Mouse (Mus musculus) MEL (cell line): Measurements from ENCODE around the gene Crkl. TPM values are rescaled to one million over a fixed set of nuclear protein-coding genes. Genes with fewer than 3 reads are reported as not detected.

Experiments used
- DNase-seq: peaks from one replicate; pipeline ENCODE4 v3.0.0; 2011; ENCODE audit warnings: low read depth, low spot score
- H3K27ac ChIP-seq: 2 replicates; pipeline ENCODE4 v1.5.1; 2012; ENCODE audit warnings: low read depth, mild to moderate bottlenecking, control low read depth, low read length, moderate library complexity; ENCODE audit not compliant: control insufficient read depth
- H3K27me3 ChIP-seq, 2 experiments: fragments of 150-350 bp in 1 of 2; sonication (generic) in 1 of 2; 2 replicates each; pipeline ENCODE4 v1.6.1; 2012; ENCODE audit warnings: low read length in 2 of 2, mild to moderate bottlenecking in 2 of 2, improper control_type of control experiment in 1 of 2, moderate library complexity in 1 of 2; ENCODE audit not compliant: insufficient read depth in 2 of 2, control insufficient read depth in 1 of 2
- H3K36me3 ChIP-seq, 2 experiments: 2 replicates each; pipeline ENCODE4 v1.6.1; 2012 to 2014; ENCODE audit warnings: low read length in 2 of 2, improper control_type of control experiment in 1 of 2, inconsistent platforms in 1 of 2, mild to moderate bottlenecking in 1 of 2; ENCODE audit not compliant: insufficient read depth in 2 of 2, control insufficient read depth in 1 of 2
- H3K4me1 ChIP-seq, 2 experiments: fragments of 150-350 bp in 1 of 2; sonication (generic) in 1 of 2; 2 replicates each; pipeline ENCODE4 v1.6.1; 2012; ENCODE audit warnings: low read length in 2 of 2, improper control_type of control experiment in 1 of 2, mild to moderate bottlenecking in 1 of 2; ENCODE audit not compliant: insufficient read depth in 2 of 2, control insufficient read depth in 1 of 2
- H3K4me3 ChIP-seq, 2 experiments: fragments of 150-350 bp in 1 of 2; sonication (generic) in 1 of 2; 2 replicates each; pipeline ENCODE4 v1.5.1; 2012; ENCODE audit warnings: low read depth in 2 of 2, low read length in 2 of 2, mild to moderate bottlenecking in 2 of 2, moderate library complexity in 2 of 2, control low read depth in 1 of 2, improper control_type of control experiment in 1 of 2; ENCODE audit not compliant: control insufficient read depth in 1 of 2, insufficient read depth in 1 of 2
- H3K79me2 ChIP-seq: 2 replicates; pipeline ENCODE4 v1.6.1; 2012; ENCODE audit warnings: mild to moderate bottlenecking, low read length, moderate library complexity; ENCODE audit not compliant: control insufficient read depth, poor library complexity, insufficient read depth
- H3K9ac ChIP-seq: 2 replicates; pipeline ENCODE4 v1.6.1; 2012; ENCODE audit warnings: low read depth, mild to moderate bottlenecking, control low read depth, low read length, moderate library complexity; ENCODE audit not compliant: control insufficient read depth, poor library complexity, severe bottlenecking
- H3K9me3 ChIP-seq: fragments of 150-350 bp; sonication (generic); replicated peaks from 2 replicates; pipeline ENCODE4 v1.6.1; 2012; ENCODE audit warnings: mild to moderate bottlenecking, low read length, improper control_type of control experiment, moderate library complexity; ENCODE audit not compliant: insufficient read depth
- CHD1 ChIP-seq: IDR thresholded peaks from 2 replicates; pipeline ENCODE4 v1.6.1; 2012; ENCODE audit warnings: low read depth, mild to moderate bottlenecking, inconsistent platforms, low read length, improper control_type of control experiment
- CHD2 ChIP-seq: IDR thresholded peaks from 2 replicates; pipeline ENCODE4 v1.6.1; 2011; ENCODE audit warnings: low read length, improper control_type of control experiment
- CTCF ChIP-seq, 3 experiments: IDR thresholded peaks in 2 of 3; conservative IDR thresholded peaks in 1 of 3; 2 replicates each; pipeline ENCODE4 v1.5.1; 2011 to 2012; ENCODE audit warnings: low read length in 3 of 3, low read depth in 2 of 3, mild to moderate bottlenecking in 2 of 3, improper control_type of control experiment in 1 of 3, inconsistent platforms in 1 of 3, mixed read lengths in 1 of 3, moderate library complexity in 1 of 3; ENCODE audit not compliant: control insufficient read depth in 1 of 3, insufficient read depth in 1 of 3, poor library complexity in 1 of 3, severe bottlenecking in 1 of 3
- ELF1 ChIP-seq: IDR thresholded peaks from 2 replicates; pipeline ENCODE4 v1.6.1; 2014; ENCODE audit warnings: low read depth, mild to moderate bottlenecking, inconsistent platforms, low read length, improper control_type of control experiment, moderate library complexity
- GABPA ChIP-seq: IDR thresholded peaks from 2 replicates; pipeline ENCODE4 v1.6.1; 2012; ENCODE audit warnings: low read depth, mild to moderate bottlenecking, inconsistent platforms, low read length, improper control_type of control experiment, moderate library complexity
- HCFC1 ChIP-seq: IDR thresholded peaks from 2 replicates; pipeline ENCODE4 v1.6.1; 2012; ENCODE audit warnings: low read depth, mild to moderate bottlenecking, inconsistent platforms, low read length, improper control_type of control experiment, moderate library complexity
- MAX ChIP-seq: IDR thresholded peaks from 2 replicates; pipeline ENCODE4 v1.6.1; 2011; ENCODE audit warnings: low read length, improper control_type of control experiment
- MAZ ChIP-seq: IDR thresholded peaks from 2 replicates; pipeline ENCODE4 v1.6.1; 2012; ENCODE audit warnings: low read depth, mild to moderate bottlenecking, inconsistent platforms, low read length, improper control_type of control experiment
- MXI1 ChIP-seq: IDR thresholded peaks from 2 replicates; pipeline ENCODE4 v1.6.1; 2011; ENCODE audit warnings: mild to moderate bottlenecking, low read depth, low read length, improper control_type of control experiment
- MYB ChIP-seq: IDR thresholded peaks from 2 replicates; pipeline ENCODE4 v1.6.1; 2011; ENCODE audit warnings: mild to moderate bottlenecking, low read depth, low read length, improper control_type of control experiment
- MYC ChIP-seq: IDR thresholded peaks from 2 replicates; pipeline ENCODE4 v1.6.1; 2011; ENCODE audit warnings: low read depth, mild to moderate bottlenecking, low read length, improper control_type of control experiment, moderate library complexity
- NELFE ChIP-seq: IDR thresholded peaks from 2 replicates; pipeline ENCODE4 v1.6.1; 2011; ENCODE audit warnings: low read depth, low read length, improper control_type of control experiment
- POLR2A ChIP-seq, 2 experiments: IDR thresholded peaks; 2 replicates each; pipeline ENCODE4 v1.6.1; 2011 to 2012; ENCODE audit warnings: low read length in 2 of 2, mild to moderate bottlenecking in 2 of 2, control low read depth in 1 of 2, improper control_type of control experiment in 1 of 2, low read depth in 1 of 2, moderate library complexity in 1 of 2; ENCODE audit not compliant: control insufficient read depth in 1 of 2, insufficient read depth in 1 of 2, poor library complexity in 1 of 2
- POLR2AphosphoS2 ChIP-seq: IDR thresholded peaks from 2 replicates; pipeline ENCODE4 v1.6.1; 2011; ENCODE audit warnings: low read length, improper control_type of control experiment
- POLR2AphosphoS5 ChIP-seq: IDR thresholded peaks from 2 replicates; pipeline ENCODE4 v1.6.1; 2012; ENCODE audit warnings: low read depth, borderline replicate concordance, mild to moderate bottlenecking, inconsistent platforms, low read length, moderate library complexity, mixed read lengths
- RAD21 ChIP-seq: IDR thresholded peaks from 2 replicates; pipeline ENCODE4 v1.6.1; 2011; ENCODE audit warnings: mild to moderate bottlenecking, low read depth, low read length, improper control_type of control experiment
- SIN3A ChIP-seq: IDR thresholded peaks from 2 replicates; pipeline ENCODE4 v1.6.1; 2012; ENCODE audit warnings: low read length, improper control_type of control experiment, inconsistent platforms
- SMC3 ChIP-seq: IDR thresholded peaks from 2 replicates; pipeline ENCODE4 v1.6.1; 2011; ENCODE audit warnings: low read depth, low read length, improper control_type of control experiment
- TBP ChIP-seq: IDR thresholded peaks from 2 replicates; pipeline ENCODE4 v1.8.0; 2011; ENCODE audit warnings: low read depth, low read length, improper control_type of control experiment
- USF2 ChIP-seq, 2 experiments: IDR thresholded peaks; 2 replicates each; pipeline ENCODE4 v1.6.1; 2011 to 2012; ENCODE audit warnings: improper control_type of control experiment in 2 of 2, low read length in 2 of 2, borderline replicate concordance in 1 of 2, inconsistent platforms in 1 of 2, low read depth in 1 of 2, mild to moderate bottlenecking in 1 of 2; ENCODE audit not compliant: insufficient read depth in 1 of 2
- ZC3H11A ChIP-seq: IDR thresholded peaks from 2 replicates; pipeline ENCODE4 v1.6.1; 2012; ENCODE audit warnings: low read depth, mild to moderate bottlenecking, inconsistent platforms, low read length, improper control_type of control experiment
- ZKSCAN1 ChIP-seq: IDR thresholded peaks from 2 replicates; pipeline ENCODE4 v1.6.1; 2012; ENCODE audit warnings: low read depth, mild to moderate bottlenecking, inconsistent platforms, low read length, improper control_type of control experiment, moderate library complexity
- polyA plus RNA-seq, 2 experiments: library from polyadenylated mRNA; stranded (reverse) in 1 of 2; unstranded in 1 of 2; fragments of >175 nt in 1 of 2; fragments of >200 nt in 1 of 2; gene quantifications; 2 replicates each; pipeline versions ENCODE4 v1.2.1 to v1.2.4; 2012; ENCODE audit warnings: low replicate concordance in 2 of 2, low read depth in 1 of 2; ENCODE audit not compliant: insufficient read length in 2 of 2, insufficient read depth in 1 of 2, missing spikeins in 1 of 2
- total RNA-seq: library from RNA; depleted of rRNA; stranded (reverse); fragments of 300-350 nt; gene quantifications from 2 replicates; pipeline ENCODE4 v1.2.3, GENCODE M21; 2012

Gene Crkl
- total and polyA plus RNA-seq, 3 experiments, result 14.9 to 146 (median 34.6) TPM

DNA sequence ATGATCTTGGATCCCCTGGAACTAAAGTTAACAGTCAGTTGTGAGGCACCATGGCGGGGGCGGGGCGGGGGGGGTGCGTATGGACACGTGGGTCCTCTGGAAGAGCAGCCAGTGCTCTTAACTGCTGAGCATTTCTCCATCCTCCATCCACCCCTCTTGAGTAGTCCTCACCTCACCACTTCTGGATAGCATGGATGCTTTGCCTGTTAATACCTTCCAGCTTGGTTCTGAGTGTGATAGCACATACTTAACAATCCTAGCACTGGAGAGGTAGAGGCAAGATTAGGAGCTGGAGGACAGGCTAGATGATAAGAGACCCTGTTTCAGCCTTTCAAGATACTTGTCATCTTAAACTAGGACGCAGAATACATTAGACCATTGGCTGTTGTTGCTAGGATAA lies 20.7 kb downstream of the Crkl start:
- H3K9me3 ChIP-seq, result no peaks in the 10 kb centered on the region
- no peaks in the 10 kb centered on the region for H3K4me1 ChIP-seq
- H3K27me3 ChIP-seq, result no peaks in the 10 kb centered on the region
- no peak for DNase-seq
- no peak overlapping the region for H3K4me3 ChIP-seq
- H3K27ac ChIP-seq, result no peak overlapping the region
- H3K79me2 ChIP-seq, result peaks cover 26% of the 10 kb centered on the region
- peaks cover 5 to 11% of the 10 kb centered on the region in 2 experiments; a peak in 3 of 4 replicates for H3K36me3 ChIP-seq
- no peak overlapping the region for H3K9ac ChIP-seq
- TF ChIP-seq TBP (no peak), MXI1 (no peak), MYC (no peak), ZC3H11A (no peak), HCFC1 (no peak), MAX (no peak), POLR2AphosphoS5 (no peak), CTCF (IDR thresholded peaks at IDR 0.05 in 2 of 3, conservative IDR thresholded peaks at IDR 0.05 in 1 of 3; ENCODE audit: control insufficient read depth in 1 of 3, insufficient read depth in 1 of 3, low read depth in 2 of 3, low read length in 3 of 3, poor library complexity in 1 of 3, severe bottlenecking in 1 of 3) (no peak), SIN3A (no peak), NELFE (no peak), SMC3 (no peak), MYB (no peak)
- TF ChIP-seq, all 39 proteins: peak for 0

DNA sequence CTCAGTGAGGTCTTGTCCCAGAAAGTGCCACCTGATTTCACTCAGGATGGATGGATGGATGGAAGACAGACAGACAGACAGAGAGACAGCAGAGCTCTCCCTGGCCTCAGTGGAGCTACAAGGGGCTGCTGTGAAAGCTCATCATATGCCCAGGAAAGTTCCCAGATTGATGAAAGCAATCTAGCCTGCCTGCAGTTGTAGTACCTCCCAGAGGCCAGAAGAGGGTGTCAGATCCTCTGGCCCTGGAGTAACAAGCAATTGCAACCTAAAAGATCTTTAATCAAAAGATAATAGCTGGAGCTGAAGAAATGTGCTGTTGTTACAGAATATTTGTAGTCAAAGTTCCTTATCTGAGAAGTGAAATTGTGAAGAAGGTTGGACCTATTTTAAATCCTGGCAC lies 22.3 kb downstream of the Crkl start:
- TF ChIP-seq POLR2A (IDR thresholded peaks at IDR 0.05; ENCODE audit: control insufficient read depth in 1 of 2, insufficient read depth in 1 of 2, low read depth in 1 of 2, low read length in 2 of 2, poor library complexity in 1 of 2) (no peak), CHD1 (no peak), MYC (no peak), USF2 (IDR thresholded peaks at IDR 0.05; ENCODE audit: borderline replicate concordance in 1 of 2, insufficient read depth in 1 of 2, low read depth in 1 of 2, low read length in 2 of 2) (no peak), CHD2 (no peak), CTCF (IDR thresholded peaks at IDR 0.05 in 2 of 3, conservative IDR thresholded peaks at IDR 0.05 in 1 of 3; ENCODE audit: control insufficient read depth in 1 of 3, insufficient read depth in 1 of 3, low read depth in 2 of 3, low read length in 3 of 3, poor library complexity in 1 of 3, severe bottlenecking in 1 of 3) (peak; percentile 67 to 95 (median 77)), MAX (no peak), GABPA (no peak), RAD21 (peak; percentile 60), MAZ (no peak), SMC3 (peak; percentile 72), POLR2AphosphoS5 (no peak), ELF1 (no peak), ZKSCAN1 (no peak), POLR2AphosphoS2 (no peak)
- no peak overlapping the region for H3K9ac ChIP-seq
- H3K4me3 ChIP-seq, result no peak overlapping the region
- DNase-seq, result peak; percentile 72
- H3K36me3 ChIP-seq, result peaks cover 11 to 19% of the 10 kb centered on the region in 2 experiments
- H3K79me2 ChIP-seq, result peaks cover 27% of the 10 kb centered on the region
- peaks cover 8 to 13% of the 10 kb centered on the region in 2 experiments for H3K4me1 ChIP-seq
- no peaks in the 10 kb centered on the region for H3K27me3 ChIP-seq
- no peak overlapping the region for H3K27ac ChIP-seq
- no peaks in the 10 kb centered on the region for H3K9me3 ChIP-seq
